Mouse (Mus musculus) stomach, postnatal 0 days (tissue): Measurements from ENCODE around the gene Misp.

Source experiments
- CTCF ChIP-seq: IDR thresholded peaks from 2 replicates; pipeline ENCODE4 v1.5.1; 2016; ENCODE audit warnings: antibody characterized with exemption, low read depth, mild to moderate bottlenecking, moderate library complexity
- EP300 ChIP-seq: optimal IDR thresholded peaks from 2 replicates; pipeline ENCODE3; 2016; ENCODE audit warnings: antibody characterized with exemption

DNA sequence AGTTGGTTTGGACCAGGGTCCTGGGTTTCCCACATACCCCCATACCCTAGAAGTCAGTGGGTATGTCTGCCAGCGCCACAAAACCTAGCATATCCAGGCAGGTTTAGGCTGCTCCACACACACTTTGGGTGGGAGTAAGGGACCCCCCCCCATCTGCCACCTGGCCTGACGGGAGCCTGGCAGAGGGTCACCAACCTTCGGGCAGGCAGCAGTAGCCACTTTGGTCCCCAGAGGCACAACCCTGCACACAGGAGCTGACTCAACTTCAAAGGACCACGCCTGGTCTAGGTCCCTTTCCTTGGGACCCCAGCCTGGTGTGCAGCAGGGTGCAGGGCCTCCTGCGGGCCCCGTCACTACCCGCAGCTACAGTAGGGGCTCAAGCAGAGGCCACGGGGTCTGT lies 512 bp upstream of the Misp start:
- TF ChIP-seq CTCF, result no peak
- TF ChIP-seq EP300, result no peak
